Mouse (Mus musculus) liver, embryonic 16.5 days (tissue): ENCODE data around the gene Commd1. TPM values are rescaled to one million over a fixed set of nuclear protein-coding genes. Genes with fewer than 3 reads are reported as not detected.

Experiments
- ATAC-seq: fragments of 200-750 bp; cut with Nextera tagmentation; 2 replicates; pipeline ENCODE4 v1.8.0; 2017; ENCODE audit warnings: low read depth, mild to moderate bottlenecking, moderate number of reproducible peaks, moderate library complexity
- H3K27ac ChIP-seq: fragments of 300-500 bp; sonication (generic); 2 replicates; pipeline ENCODE4 v1.5.1; 2014; ENCODE audit warnings: mild to moderate bottlenecking, low read length
- H3K27me3 ChIP-seq: fragments of 300-500 bp; sonication (generic); 2 replicates; pipeline ENCODE4 v1.6.1; 2014; ENCODE audit warnings: low read depth, low read length, mixed read lengths; ENCODE audit not compliant: control insufficient read depth, insufficient read depth
- H3K36me3 ChIP-seq: fragments of 300-500 bp; sonication (generic); 2 replicates; pipeline ENCODE4 v1.6.1; 2014; ENCODE audit warnings: mild to moderate bottlenecking; ENCODE audit not compliant: control insufficient read depth, insufficient read depth
- H3K4me1 ChIP-seq: fragments of 300-500 bp; sonication (generic); 2 replicates; pipeline ENCODE4 v1.6.1; 2014; ENCODE audit warnings: low read depth, low read length, mixed read lengths; ENCODE audit not compliant: control insufficient read depth
- H3K4me2 ChIP-seq: fragments of 300-500 bp; sonication (generic); 2 replicates; pipeline ENCODE4 v1.6.1; 2014; ENCODE audit warnings: low read depth, low read length, mixed read lengths
- H3K4me3 ChIP-seq: fragments of 300-500 bp; sonication (generic); 2 replicates; pipeline ENCODE4 v1.5.1; 2014; ENCODE audit warnings: low read depth, mild to moderate bottlenecking, low read length
- H3K9ac ChIP-seq: fragments of 300-500 bp; sonication (generic); 2 replicates; pipeline ENCODE4 v1.6.1; 2014; ENCODE audit warnings: low read depth, low read length
- H3K9me3 ChIP-seq: fragments of 300-500 bp; sonication (generic); replicated peaks from 2 replicates; pipeline ENCODE4 v1.6.1; 2016; ENCODE audit warnings: low read length; ENCODE audit not compliant: control insufficient read depth
- WGBS: fragments of 180-500 bp; shearing (Covaris S2); extraction: QIAGEN DNeasy Blood & Tissue Kit; methylation state at CpG from one replicate; pipeline ENCODE4 v1.1.7; 2014; ENCODE audit not compliant: insufficient replicate concordance; 5-methylcytosine and 5-hydroxymethylcytosine counted together
- polyA plus RNA-seq: library from polyadenylated mRNA; unstranded; fragments of >200 nt; fragmentation: Nextera tagmentation; extraction: Ambion mirVana; gene quantifications from 2 replicates; pipeline ENCODE4 v1.2.1, GENCODE M21; 2015

Commd1 gene
- polyA plus RNA-seq, 1 experiment from 2014 or later = 165 TPM

DNA sequence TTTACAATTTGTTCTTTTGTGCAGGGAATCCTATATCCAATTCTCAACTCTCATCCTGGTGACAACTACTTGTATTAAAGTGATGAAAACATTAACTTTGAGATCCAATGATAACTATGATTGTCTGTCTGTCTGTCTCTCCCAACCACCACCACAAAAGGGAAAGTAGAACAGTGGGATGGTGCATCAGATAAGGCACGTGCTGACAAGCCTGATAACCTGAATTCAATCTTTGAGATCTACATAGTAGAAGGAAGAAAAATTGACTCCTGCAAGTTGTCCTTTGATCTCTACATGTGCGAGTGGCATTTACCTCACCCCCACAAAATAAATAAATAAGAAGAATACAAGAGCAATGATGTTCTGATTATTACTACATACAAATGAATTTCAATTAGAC is 62.8 kb downstream of the Commd1 start:
- 44% methylated on average over 2 of the region's 2 CpGs for WGBS
- no peaks in the 10 kb centered on the region; the same call in 1 of the 2 replicates for H3K4me1 ChIP-seq
- H3K4me3 ChIP-seq = no peak overlapping the region
- no peak overlapping the region for H3K4me2 ChIP-seq
- H3K27me3 ChIP-seq = no peaks in the 10 kb centered on the region
- H3K9me3 ChIP-seq = no peaks in the 10 kb centered on the region
- H3K9ac ChIP-seq = no peak overlapping the region
- ATAC-seq = no peak
- no peak overlapping the region for H3K27ac ChIP-seq
- no peaks in the 10 kb centered on the region for H3K36me3 ChIP-seq

DNA sequence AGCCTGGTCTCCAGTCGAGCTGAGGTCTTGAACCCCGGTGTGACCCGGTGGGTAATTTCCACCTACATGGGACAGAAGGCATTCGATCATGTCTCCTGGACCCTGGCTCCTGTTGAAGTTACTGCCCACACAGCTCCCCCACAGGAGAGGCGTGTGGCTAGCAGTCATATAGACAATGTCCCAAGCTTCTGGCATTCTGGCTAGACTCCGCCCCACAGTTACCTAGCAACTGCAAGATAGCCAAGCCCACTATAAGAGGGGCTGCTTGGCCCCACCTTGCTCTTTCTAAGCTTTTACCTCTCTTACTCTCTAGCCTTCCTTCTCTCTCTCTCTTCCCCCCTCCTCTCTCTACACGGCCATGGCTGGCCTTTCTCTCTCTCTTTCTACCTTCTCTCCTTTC is 64.4 kb downstream of the Commd1 start:
- Histone ChIP-seq H3K4me1 (peaks cover 9% of the 10 kb centered on the region), H3K27ac (no peak overlapping the region), H3K4me3 (no peak overlapping the region), H3K36me3 (no peaks in the 10 kb centered on the region), H3K9ac (no peak overlapping the region), H3K4me2 (no peak overlapping the region), H3K27me3 (no peaks in the 10 kb centered on the region), H3K9me3 (no peaks in the 10 kb centered on the region)
- 73% methylated on average over 7 of the region's 7 CpGs for WGBS
- no peak for ATAC-seq

DNA sequence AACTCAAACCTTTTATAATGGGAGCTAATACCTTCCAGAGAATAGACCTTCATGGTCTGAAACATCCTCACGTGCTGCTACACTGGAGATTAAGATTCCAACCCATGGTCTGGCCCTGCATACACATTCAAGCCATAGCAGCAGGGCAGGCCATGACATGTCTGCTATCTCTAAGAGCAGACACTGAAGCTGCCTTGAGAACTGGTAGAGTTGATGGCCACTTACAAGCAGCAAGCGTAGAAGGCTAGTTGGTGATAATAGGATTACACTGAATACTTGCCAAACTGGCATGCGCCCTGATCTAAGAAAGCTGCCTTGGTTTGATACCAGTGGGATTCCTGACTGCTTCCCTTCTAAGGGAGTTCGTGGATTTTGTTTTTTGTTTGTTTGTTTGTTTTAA is 68.4 kb downstream of the Commd1 start:
- Histone ChIP-seq H3K4me3 (no peak overlapping the region), H3K4me2 (no peak overlapping the region), H3K9me3 (no peaks in the 10 kb centered on the region), H3K4me1 (peaks cover 9% of the 10 kb centered on the region), H3K27me3 (no peaks in the 10 kb centered on the region), H3K27ac (no peak overlapping the region), H3K36me3 (no peaks in the 10 kb centered on the region), H3K9ac (no peak overlapping the region)
- 24% methylated on average over 4 of the region's 4 CpGs for WGBS
- peak; percentile 83 for ATAC-seq

DNA sequence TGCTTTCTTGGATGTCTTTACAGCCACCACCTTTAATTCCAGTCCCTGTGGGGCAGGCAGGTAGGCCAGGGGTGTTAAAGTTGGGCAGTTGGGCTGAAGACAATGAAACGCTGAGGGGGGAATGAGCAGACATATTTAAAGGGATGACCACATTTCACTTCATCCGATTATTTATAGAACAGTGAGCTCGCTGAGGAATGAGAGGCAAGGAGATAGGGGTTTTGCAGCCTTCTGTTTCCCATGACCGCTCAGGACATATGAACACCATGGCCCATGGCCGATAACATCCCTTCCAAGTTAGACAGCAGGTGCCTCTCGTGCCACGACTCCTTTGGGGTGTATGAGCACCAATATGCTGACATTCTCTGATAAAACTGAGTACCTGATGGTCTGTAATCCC is 70.4 kb downstream of the Commd1 start:
- no peaks in the 10 kb centered on the region for H3K27me3 ChIP-seq
- 71% methylated on average over 7 of the region's 7 CpGs for WGBS

DNA sequence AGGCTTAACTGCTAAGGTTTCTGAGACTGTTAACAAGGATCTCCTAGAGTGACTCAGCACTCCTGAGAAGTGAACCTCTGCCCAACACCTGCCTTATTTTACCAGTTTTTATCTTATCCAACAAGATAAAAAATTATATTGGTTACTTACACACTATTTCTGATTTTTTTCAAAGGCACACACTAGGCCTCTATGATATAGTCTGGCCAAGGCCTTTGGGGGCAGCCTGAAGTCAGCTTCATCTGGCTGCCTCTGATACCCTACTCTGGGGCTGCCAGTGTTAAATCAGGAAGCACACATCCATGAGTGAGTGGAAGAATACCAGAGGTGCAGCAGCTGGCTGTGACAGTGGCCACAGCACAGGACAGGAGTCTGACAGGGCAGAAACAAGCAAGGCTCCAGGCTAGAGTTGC is 75.7 kb downstream of the Commd1 start:
- peaks cover 3% of the 10 kb centered on the region; the same call in 1 of the 2 replicates for H3K4me1 ChIP-seq
- no peak overlapping the region for H3K9ac ChIP-seq
- H3K36me3 ChIP-seq = no peaks in the 10 kb centered on the region
- no peak overlapping the region for H3K27ac ChIP-seq
- no peaks in the 10 kb centered on the region for H3K9me3 ChIP-seq
- no peak overlapping the region for H3K4me3 ChIP-seq
- ATAC-seq = no peak
- no peaks in the 10 kb centered on the region for H3K27me3 ChIP-seq
- H3K4me2 ChIP-seq = no peak overlapping the region

More for the DNA sequence above, 70.4 kb downstream of the Commd1 start:
- no peak for ATAC-seq
- H3K9ac ChIP-seq = no peak overlapping the region
- H3K36me3 ChIP-seq = no peaks in the 10 kb centered on the region
- no peak overlapping the region for H3K4me3 ChIP-seq
- H3K9me3 ChIP-seq = no peaks in the 10 kb centered on the region
- no peak overlapping the region for H3K4me2 ChIP-seq
- H3K4me1 ChIP-seq = peaks cover 9% of the 10 kb centered on the region
- no peak overlapping the region for H3K27ac ChIP-seq

DNA sequence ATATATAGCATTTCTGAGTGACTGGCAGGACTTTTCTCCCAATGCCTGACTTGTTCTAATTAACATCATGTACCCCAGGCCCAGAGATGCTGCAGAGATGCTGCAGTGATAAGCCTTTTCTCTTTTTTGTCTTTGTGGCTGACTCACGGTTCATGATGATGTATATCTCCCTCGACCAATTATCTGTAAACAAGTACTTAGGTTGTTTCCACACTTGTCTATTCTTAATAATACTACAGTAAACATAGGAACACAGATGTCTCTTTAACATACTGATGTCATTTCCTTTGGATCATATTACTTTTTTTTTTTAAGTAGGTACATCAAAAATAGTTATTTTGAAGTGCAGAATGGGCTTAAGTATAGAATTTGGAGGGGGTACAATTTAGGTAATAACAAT is 79.3 kb downstream of the Commd1 start:
- Histone ChIP-seq H3K4me2 (no peak overlapping the region), H3K9me3 (no peaks in the 10 kb centered on the region), H3K9ac (no peak overlapping the region), H3K27me3 (no peaks in the 10 kb centered on the region), H3K4me1 (peaks cover 3% of the 10 kb centered on the region; the same call in 1 of the 2 replicates), H3K4me3 (no peak overlapping the region), H3K36me3 (no peaks in the 10 kb centered on the region), H3K27ac (no peak overlapping the region)
- no peak for ATAC-seq
- WGBS = 49% methylated on average over 2 of the region's 2 CpGs

DNA sequence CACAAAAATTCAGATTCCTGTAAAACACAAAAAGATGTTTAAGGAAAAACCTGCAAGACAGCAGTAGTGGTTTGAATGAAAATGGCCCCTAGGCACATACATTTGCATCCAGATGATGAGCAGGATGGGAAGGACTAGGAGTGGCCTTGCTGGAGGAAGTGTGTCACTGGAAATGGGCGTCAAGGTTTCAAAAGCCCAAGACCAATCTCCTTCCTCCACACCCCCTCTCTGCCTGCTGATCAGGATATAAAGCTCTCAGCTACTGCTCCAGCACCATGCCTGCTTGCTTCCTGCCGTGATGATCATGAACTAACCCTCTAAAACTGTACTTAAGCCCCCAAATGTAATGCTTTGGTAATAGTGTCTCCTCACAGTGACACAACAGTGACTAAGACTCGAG is 82.1 kb downstream of the Commd1 start:
- H3K4me3 ChIP-seq = no peak overlapping the region
- H3K27ac ChIP-seq = no peak overlapping the region
- no peaks in the 10 kb centered on the region for H3K9me3 ChIP-seq
- H3K9ac ChIP-seq = no peak overlapping the region
- no peaks in the 10 kb centered on the region; the same call in 1 of the 2 replicates for H3K4me1 ChIP-seq
- ATAC-seq = no peak
- no peaks in the 10 kb centered on the region for H3K27me3 ChIP-seq
- H3K36me3 ChIP-seq = no peaks in the 10 kb centered on the region
- 44% methylated on average over 3 of the region's 3 CpGs for WGBS
- no peak overlapping the region for H3K4me2 ChIP-seq

DNA sequence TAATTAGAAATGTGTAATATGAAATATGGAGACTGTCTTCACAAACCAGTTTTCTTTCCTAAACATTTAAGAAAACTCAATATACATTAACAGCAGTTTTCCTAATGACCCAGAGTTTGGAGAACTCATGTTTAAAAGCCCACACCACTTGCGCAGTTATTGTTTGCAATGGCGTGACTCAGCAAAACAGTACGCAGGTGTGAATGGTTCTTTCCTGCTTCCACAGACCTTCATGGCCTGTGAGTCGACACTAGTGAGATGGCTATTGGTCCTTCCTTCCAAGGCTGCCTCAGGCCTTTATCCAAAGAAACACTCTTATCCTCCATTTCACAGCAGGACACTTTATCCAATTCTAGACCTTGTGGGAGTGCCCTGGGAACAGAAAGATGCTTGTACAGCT is 84.5 kb downstream of the Commd1 start:
- H3K36me3 ChIP-seq = no peaks in the 10 kb centered on the region
- ATAC-seq = no peak
- H3K27me3 ChIP-seq = no peaks in the 10 kb centered on the region
- H3K4me3 ChIP-seq = no peak overlapping the region
- H3K4me2 ChIP-seq = no peak overlapping the region
- 78% methylated on average over 4 of the region's 4 CpGs for WGBS
- H3K27ac ChIP-seq = no peak overlapping the region
- no peaks in the 10 kb centered on the region; the same call in 1 of the 2 replicates for H3K4me1 ChIP-seq
- no peak overlapping the region for H3K9ac ChIP-seq
- no peaks in the 10 kb centered on the region for H3K9me3 ChIP-seq

DNA sequence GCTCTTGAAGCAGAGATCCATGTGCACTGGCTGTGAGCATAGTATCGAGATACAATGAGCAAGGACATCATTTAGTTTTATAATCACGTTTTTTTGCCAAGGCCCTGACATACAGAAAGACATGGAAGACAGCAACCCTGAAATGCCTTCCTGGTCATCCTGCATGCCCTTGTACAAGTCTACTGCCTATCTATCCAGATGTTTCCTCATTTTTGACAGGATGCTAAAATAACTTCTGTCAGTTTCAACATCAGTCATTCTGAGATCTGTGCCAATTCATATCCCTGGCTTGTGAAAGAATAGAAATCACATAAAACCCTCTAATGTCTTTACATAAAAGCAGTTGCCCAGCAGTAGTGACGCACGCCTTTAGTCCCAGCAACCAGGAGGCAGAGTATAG is 85.1 kb downstream of the Commd1 start:
- Histone ChIP-seq H3K27ac (no peak overlapping the region), H3K4me1 (no peaks in the 10 kb centered on the region; the same call in 1 of the 2 replicates), H3K4me3 (no peak overlapping the region), H3K36me3 (no peaks in the 10 kb centered on the region), H3K27me3 (no peaks in the 10 kb centered on the region), H3K9me3 (no peaks in the 10 kb centered on the region), H3K9ac (no peak overlapping the region), H3K4me2 (no peak overlapping the region)
- 66% methylated on average over 4 of the region's 4 CpGs for WGBS
- no peak for ATAC-seq
